8 mouse cellular contexts compared by ENCODE assay signal in genomic region chr9:29834911-29835310, GRCm38 (mm10).
A peak's percentile ranks its signal among the peaks of the same experiment; 100 is the strongest.
DNase-seq lines count a peak whose midpoint lies in the region; ATAC-seq and TF ChIP-seq lines count a peak whose summit lies in the region.

No protein-coding gene starts in this region.

- TF ChIP-seq CTCF in lung, adult 2 months (IDR thresholded peaks at IDR 0.05; ENCODE audit: insufficient read depth, low read length): no peak

- H3K4me3 ChIP-seq in lung, adult 2 months (replicated peaks; ENCODE audit: extremely low read depth, low read depth, low read length): no peak overlapping the region
- H3K4me3 ChIP-seq in hindbrain, embryonic 12.5 days: no peak overlapping the region
- H3K4me3 ChIP-seq in midbrain, embryonic 16.5 days (ENCODE audit: low read depth, low read length): no peak overlapping the region
- H3K4me3 ChIP-seq in liver, embryonic 11.5 days (ENCODE audit: low read depth, low read length): no peak overlapping the region

- peak overlapping the region; percentile 7 for H3K27ac ChIP-seq in hindbrain, embryonic 12.5 days
- peak overlapping the region; percentile 12; the same call in 1 of the 2 replicates for H3K27ac ChIP-seq in midbrain, embryonic 16.5 days (ENCODE audit: low read length)
- H3K27ac ChIP-seq in liver, embryonic 11.5 days (ENCODE audit: low read depth, low read length): no peak overlapping the region

- H3K9ac ChIP-seq in hindbrain, embryonic 12.5 days: no peak overlapping the region
- H3K9ac ChIP-seq in midbrain, embryonic 16.5 days (ENCODE audit: low read depth, low read length): no peak overlapping the region
- no peak overlapping the region for H3K9ac ChIP-seq in liver, embryonic 11.5 days (ENCODE audit: low read depth, low read length)

- H3K27me3 ChIP-seq in hindbrain, embryonic 12.5 days: no peaks in the 10 kb centered on the region
- H3K27me3 ChIP-seq in midbrain, embryonic 16.5 days (ENCODE audit: control insufficient read depth, insufficient read depth, low read depth, low read length): no peaks in the 10 kb centered on the region
- no peaks in the 10 kb centered on the region for H3K27me3 ChIP-seq in liver, embryonic 11.5 days (replicated peaks; ENCODE audit: control insufficient read depth, insufficient read depth, low read length)

- WGBS in lung, adult 2 months: 74% methylated on average over 5 of the region's 5 CpGs
- WGBS in hindbrain, embryonic 12.5 days: 77% methylated on average over 5 of the region's 5 CpGs
- WGBS in midbrain, embryonic 16.5 days: 59% methylated on average over 5 of the region's 5 CpGs
- WGBS in liver, embryonic 11.5 days: 75% methylated on average over 5 of the region's 5 CpGs

- H3K4me2 ChIP-seq in hindbrain, embryonic 12.5 days (replicated peaks): no peak overlapping the region
- no peak overlapping the region for H3K4me2 ChIP-seq in midbrain, embryonic 16.5 days (ENCODE audit: low read length)
- H3K4me2 ChIP-seq in liver, embryonic 11.5 days: no peak overlapping the region

- no peaks in the 10 kb centered on the region for H3K4me1 ChIP-seq in lung, adult 2 months (ENCODE audit: control insufficient read depth, insufficient read depth, low read length)
- peaks cover 38% of the 10 kb centered on the region for H3K4me1 ChIP-seq in hindbrain, embryonic 12.5 days
- H3K4me1 ChIP-seq in midbrain, embryonic 16.5 days (ENCODE audit: control insufficient read depth, insufficient read depth, low read length): peaks cover 43% of the 10 kb centered on the region
- H3K4me1 ChIP-seq in liver, embryonic 11.5 days (replicated peaks; ENCODE audit: control insufficient read depth, insufficient read depth, low read length): no peaks in the 10 kb centered on the region

- no peak for ATAC-seq in hindbrain, embryonic 12.5 days (ENCODE audit: low FRiP score)
- ATAC-seq in midbrain, embryonic 16.5 days: no peak
- ATAC-seq in monocyte, adult 5-6 weeks (replicated peaks; ENCODE audit: insufficient number of reproducible peaks, low FRiP score, low TSS enrichment, poor library complexity, severe bottlenecking): no peak
- ATAC-seq in liver, embryonic 11.5 days (replicated peaks; ENCODE audit: low FRiP score): no peak

- H3K36me3 ChIP-seq in hindbrain, embryonic 12.5 days: no peaks in the 10 kb centered on the region
- H3K36me3 ChIP-seq in midbrain, embryonic 16.5 days (ENCODE audit: control insufficient read depth, insufficient read depth, low read length): no peaks in the 10 kb centered on the region
- H3K36me3 ChIP-seq in liver, embryonic 11.5 days (ENCODE audit: control insufficient read depth, insufficient read depth, low read length): no peaks in the 10 kb centered on the region

- no peak for TF ChIP-seq POLR2A in lung, adult 2 months (IDR thresholded peaks at IDR 0.05; ENCODE audit: borderline replicate concordance, extremely low read depth, low read depth, low read length)

- DNase-seq in lung, adult 2 months: peak; percentile 8
- no peak for DNase-seq in lung, postnatal 4 days
- peak; percentile 74 to 87 for DNase-seq in cerebellum, postnatal 10 days
- no peak for DNase-seq in urinary bladder, postnatal 10 days (ENCODE audit: low spot score)
- DNase-seq in liver, embryonic 11.5 days (ENCODE audit: low spot score): no peak

- H3K9me3 ChIP-seq in hindbrain, embryonic 12.5 days (replicated peaks): no peaks in the 10 kb centered on the region
- H3K9me3 ChIP-seq in midbrain, embryonic 16.5 days (replicated peaks; ENCODE audit: control insufficient read depth, low read length, poor library complexity, severe bottlenecking): no peaks in the 10 kb centered on the region
- H3K9me3 ChIP-seq in liver, embryonic 11.5 days (ENCODE audit: control insufficient read depth, low read length): no peaks in the 10 kb centered on the region

Comparison
In these comparisons a context has a peak if more than half of its experiments do, and no peak if none do; other contexts are left out.
1. DNase-seq: peak in lung, adult 2 months (single experiment) and cerebellum, postnatal 10 days (2 of 2); none in lung, postnatal 4 days (0 of 2), urinary bladder, postnatal 10 days (single experiment) and liver, embryonic 11.5 days (single experiment).